Mouse (Mus musculus): ENCODE data around the gene Wdr54.

- TF ChIP-seq CTCF (IDR thresholded peaks at IDR 0.05; ENCODE audit: low read depth, low read length): no peak
- no peak for TF ChIP-seq POLR2A (IDR thresholded peaks at IDR 0.05; ENCODE audit: insufficient read depth, low read length)
Measured at GRCm38 (mm10) chr6:83179390-83180117, 23.4 kb upstream of the Wdr54 start.

All from ES-Bruce4 (cell line).